Mouse (Mus musculus) heart, embryonic 12.5 days (tissue): ENCODE data around the gene Fastkd5. TPM values are rescaled to one million over a fixed set of nuclear protein-coding genes. Genes with fewer than 3 reads are reported as not detected.
A peak's percentile ranks its signal among the peaks of the same experiment; 100 is the strongest.

Experiments used
- ATAC-seq: fragments of 200-750 bp; cut with Nextera tagmentation; 2 replicates; pipeline ENCODE4 v1.8.0; 2017; ENCODE audit warnings: moderate TSS enrichment, moderate library complexity; ENCODE audit not compliant: insufficient number of reproducible peaks, low FRiP score
- H3K27ac ChIP-seq: fragments of 300-500 bp; sonication (generic); 2 replicates; pipeline ENCODE4 v1.5.1; 2016; ENCODE audit warnings: mild to moderate bottlenecking, moderate library complexity; ENCODE audit not compliant: poor library complexity, severe bottlenecking
- H3K27me3 ChIP-seq: fragments of 300-500 bp; sonication (generic); replicated peaks from 2 replicates; pipeline ENCODE4 v1.6.1; 2016; ENCODE audit warnings: mild to moderate bottlenecking, moderate library complexity
- H3K36me3 ChIP-seq: fragments of 300-500 bp; sonication (generic); 2 replicates; pipeline ENCODE4 v1.6.1; 2016; ENCODE audit warnings: mild to moderate bottlenecking, moderate library complexity
- H3K4me1 ChIP-seq: fragments of 300-500 bp; sonication (generic); replicated peaks from 2 replicates; pipeline ENCODE4 v1.6.1; 2016; ENCODE audit warnings: mild to moderate bottlenecking
- H3K4me2 ChIP-seq: fragments of 300-500 bp; sonication (generic); 2 replicates; pipeline ENCODE4 v1.6.1; 2016; ENCODE audit warnings: mild to moderate bottlenecking, moderate library complexity
- H3K4me3 ChIP-seq: fragments of 300-500 bp; sonication (generic); 2 replicates; pipeline ENCODE4 v1.5.1; 2016; ENCODE audit warnings: mild to moderate bottlenecking
- H3K9ac ChIP-seq: fragments of 300-500 bp; sonication (generic); 2 replicates; pipeline ENCODE4 v1.6.1; 2016; ENCODE audit warnings: mild to moderate bottlenecking, moderate library complexity
- H3K9me3 ChIP-seq: fragments of 300-500 bp; sonication (generic); replicated peaks from 2 replicates; pipeline ENCODE4 v1.6.1; 2016; ENCODE audit warnings: mild to moderate bottlenecking, moderate library complexity
- WGBS: fragments of 180-500 bp; shearing (Covaris S2); methylation state at CpG from one replicate; pipeline ENCODE4 v1.1.7; 2016; 5-methylcytosine and 5-hydroxymethylcytosine counted together
- polyA plus RNA-seq: library from polyadenylated mRNA; unstranded; fragments of >200 nt; fragmentation: Nextera tagmentation; extraction: Ambion mirVana; gene quantifications from 2 replicates; pipeline ENCODE4 v1.2.1, GENCODE M21; 2016

Gene Fastkd5
- polyA plus RNA-seq = 15.6 and 16.1 TPM in 2 replicates

DNA sequence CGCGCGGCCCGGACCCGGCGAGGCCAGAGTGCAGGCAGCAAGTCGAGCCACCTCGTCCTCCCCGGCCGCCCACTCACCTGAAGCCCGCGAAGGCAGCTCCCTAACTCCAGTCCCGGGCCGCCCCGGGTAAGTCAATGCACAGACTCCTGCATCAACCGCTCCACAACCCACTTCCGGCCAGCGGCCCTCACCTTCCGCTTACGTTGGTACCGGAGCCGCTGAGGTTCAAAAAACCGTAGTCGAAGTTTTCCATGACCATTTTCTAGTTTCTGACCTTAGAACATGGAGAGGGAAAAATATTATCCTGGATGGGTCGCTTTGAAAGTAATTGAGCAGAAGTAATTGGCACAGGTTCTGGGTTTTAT, at the start of gene Fastkd5, which contains the start of gene Ubox5:
TSS of gene Fastkd5 (minus strand) at position 189 of the 365 bp plus-strand sequence.
TSS of gene Ubox5 (minus strand) at position 200 of the 365 bp plus-strand sequence.
- ATAC-seq = peak; percentile 86
- peaks cover 27% of the 10 kb centered on the region for H3K36me3 ChIP-seq
- peak within 1 kb of the TSS; percentile 97 for H3K9ac ChIP-seq
- no peaks in the 10 kb centered on the region for H3K9me3 ChIP-seq
- H3K4me3 ChIP-seq = peak within 1 kb of the TSS; percentile 99
- H3K27me3 ChIP-seq = peaks cover 26% of the 10 kb centered on the region
- H3K27ac ChIP-seq = peak within 1 kb of the TSS; percentile 80
- peaks cover 16% of the 10 kb centered on the region for H3K4me1 ChIP-seq
- peak within 1 kb of the TSS; percentile 95 for H3K4me2 ChIP-seq
- WGBS = 0% methylated on average over 25 of the region's 25 CpGs

GRCm38 (mm10) chr2:130679154-130679553, 49.3 kb upstream of the Fastkd5 start:
- 93% methylated on average over 12 of the region's 12 CpGs for WGBS
- H3K36me3 ChIP-seq = peaks cover 92% of the 10 kb centered on the region
- no peak for ATAC-seq
- no peak overlapping the region for H3K4me3 ChIP-seq
- no peaks in the 10 kb centered on the region for H3K4me1 ChIP-seq
- H3K4me2 ChIP-seq = no peak overlapping the region
- H3K27me3 ChIP-seq = no peaks in the 10 kb centered on the region
- H3K27ac ChIP-seq = no peak overlapping the region
- H3K9ac ChIP-seq = no peak overlapping the region
- no peaks in the 10 kb centered on the region for H3K9me3 ChIP-seq

GRCm38 (mm10) chr2:130677211-130677610, 47.4 kb upstream of the Fastkd5 start:
- no peak for ATAC-seq

DNA sequence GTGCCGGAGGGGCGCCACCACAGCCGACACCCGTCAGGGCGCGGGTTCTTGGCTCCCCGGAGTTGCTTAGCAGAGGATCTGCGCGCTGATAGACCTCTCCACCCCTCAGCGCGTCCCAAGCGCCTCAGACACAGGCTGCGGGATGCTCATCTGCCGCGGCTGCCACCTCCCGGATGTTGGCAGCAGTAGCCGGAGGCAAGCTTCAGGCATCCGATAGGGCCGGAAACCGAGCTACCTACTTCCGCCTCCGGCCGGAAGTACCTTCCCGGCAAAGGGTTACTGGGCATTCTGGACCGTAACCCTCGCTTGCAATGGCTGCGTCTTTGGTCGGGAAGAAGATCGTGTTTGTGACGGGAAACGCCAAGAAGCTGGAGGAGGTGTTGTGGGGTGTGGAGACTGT, 37.7 kb upstream of the Fastkd5 start, which contains the start of gene Itpa:
TSS of gene Itpa (plus strand) at position 52 of the 400 bp plus-strand sequence.
- Histone ChIP-seq H3K4me2 (peak within 1 kb of the TSS; percentile 72), H3K36me3 (peaks cover 14% of the 10 kb centered on the region), H3K27ac (peak within 1 kb of the TSS; percentile 40; the same call in 1 of the 2 replicates), H3K9me3 (no peaks in the 10 kb centered on the region), H3K9ac (peak within 1 kb of the TSS; percentile 79), H3K4me3 (peak within 1 kb of the TSS; percentile 79), H3K4me1 (peaks cover 23% of the 10 kb centered on the region), H3K27me3 (no peaks in the 10 kb centered on the region)
- WGBS = under 1% methylated on average over 31 of the region's 31 CpGs
- peak; percentile 74 for ATAC-seq

More at GRCm38 (mm10) chr2:130677211-130677610, 47.4 kb upstream of the Fastkd5 start:
- Histone ChIP-seq H3K9me3 (no peaks in the 10 kb centered on the region), H3K27me3 (no peaks in the 10 kb centered on the region), H3K4me3 (no peak overlapping the region), H3K27ac (no peak overlapping the region), H3K36me3 (peaks cover 96% of the 10 kb centered on the region), H3K4me1 (no peaks in the 10 kb centered on the region), H3K4me2 (no peak overlapping the region), H3K9ac (no peak overlapping the region)
- WGBS = 77% methylated on average over 10 of the region's 10 CpGs

DNA sequence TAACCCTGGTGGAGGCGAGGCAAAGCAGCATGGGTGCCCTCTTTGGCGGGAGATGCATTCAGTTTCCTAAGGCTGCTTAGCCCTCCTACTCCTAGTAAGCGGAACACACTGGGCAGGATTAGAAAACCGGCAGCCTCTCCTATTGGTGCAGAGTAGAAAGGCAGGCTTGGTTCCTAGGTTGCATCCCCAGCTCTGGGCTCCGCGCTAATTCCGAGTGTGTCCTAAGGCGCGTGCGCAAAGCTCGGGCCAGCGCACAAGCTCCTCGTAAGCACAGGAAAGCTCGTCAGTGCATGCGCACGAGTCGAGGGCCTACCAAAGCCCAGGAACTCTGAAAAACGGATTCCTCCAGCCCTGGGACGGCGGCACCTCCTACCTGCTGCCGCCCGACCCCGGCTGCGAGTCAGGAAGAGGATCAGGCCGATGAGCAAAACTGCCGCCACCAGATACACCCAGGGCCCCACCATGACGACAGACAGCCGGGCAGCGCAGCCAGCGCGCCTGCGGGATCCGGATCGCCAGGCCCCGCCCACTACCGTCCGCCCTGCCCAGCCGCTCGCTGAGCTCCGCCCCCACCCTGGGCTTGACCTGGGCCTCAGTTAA, 34.4 kb upstream of the Fastkd5 start, which contains the start of gene Ddrgk1:
TSS of gene Ddrgk1 (minus strand) at position 558 of the 600 bp plus-strand sequence.
- peak; percentile 96 for ATAC-seq
- Histone ChIP-seq H3K27me3 (no peaks in the 10 kb centered on the region), H3K9me3 (no peaks in the 10 kb centered on the region), H3K4me3 (peak within 1 kb of the TSS; percentile 60), H3K9ac (peak within 1 kb of the TSS; percentile 81), H3K27ac (peak within 1 kb of the TSS; percentile 98), H3K4me2 (peak within 1 kb of the TSS; percentile 69), H3K36me3 (peaks cover 33% of the 10 kb centered on the region), H3K4me1 (peaks cover 23% of the 10 kb centered on the region)
- WGBS = under 1% methylated on average over 40 of the region's 40 CpGs

DNA sequence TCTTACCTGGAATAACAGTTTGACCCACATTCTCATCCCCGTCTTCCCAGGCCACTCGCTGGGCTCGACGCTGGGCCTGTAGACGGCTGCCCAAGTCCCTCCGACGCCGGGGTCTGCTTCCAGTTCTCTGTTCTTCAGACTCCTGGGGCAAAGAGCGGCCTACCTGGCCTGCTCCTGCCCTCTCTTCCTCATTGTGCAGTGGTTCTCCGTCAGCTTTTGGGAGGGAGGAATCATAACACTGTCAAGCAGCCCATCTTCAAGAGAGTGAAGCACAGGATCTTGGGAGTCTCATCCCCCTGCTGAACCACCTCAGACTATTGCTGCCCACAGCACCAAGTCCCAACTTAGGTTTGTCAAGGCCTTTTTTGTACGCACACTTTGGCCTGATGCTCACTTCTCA, 33.5 kb upstream of the Fastkd5 start:
- H3K36me3 ChIP-seq = peaks cover 41% of the 10 kb centered on the region
- H3K4me1 ChIP-seq = peaks cover 21% of the 10 kb centered on the region
- no peaks in the 10 kb centered on the region for H3K27me3 ChIP-seq
- no peak for ATAC-seq
- peak overlapping the region; percentile 69 for H3K4me2 ChIP-seq
- peak overlapping the region; percentile 60 for H3K4me3 ChIP-seq
- 86% methylated on average over 11 of the region's 11 CpGs for WGBS
- H3K9ac ChIP-seq = peak overlapping the region; percentile 81
- no peak overlapping the region for H3K27ac ChIP-seq
- no peaks in the 10 kb centered on the region for H3K9me3 ChIP-seq

DNA sequence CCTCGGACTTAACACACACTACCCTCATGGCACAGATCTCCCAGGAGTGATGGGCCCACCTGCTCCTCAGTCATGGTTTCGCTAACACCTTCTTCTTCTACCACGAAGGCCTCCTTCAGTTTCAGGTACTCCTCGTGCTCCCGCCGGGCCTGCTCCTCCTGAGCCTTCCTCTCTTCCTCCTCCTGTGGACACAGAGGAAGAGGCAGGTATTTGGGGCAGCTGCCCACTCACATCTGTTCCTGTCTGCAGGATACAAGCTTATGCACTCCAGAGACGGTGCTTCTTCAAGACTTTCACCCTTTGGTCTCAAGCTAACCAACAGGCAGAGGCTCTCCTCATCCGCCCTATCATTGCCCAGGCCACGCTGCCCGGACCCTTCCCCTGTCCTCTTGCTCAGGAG, 28.7 kb upstream of the Fastkd5 start:
- H3K4me3 ChIP-seq = no peak overlapping the region
- no peak for ATAC-seq
- H3K9ac ChIP-seq = no peak overlapping the region
- WGBS = 95% methylated on average over 10 of the region's 10 CpGs
- H3K4me1 ChIP-seq = peaks cover 6% of the 10 kb centered on the region
- no peak overlapping the region for H3K4me2 ChIP-seq
- no peaks in the 10 kb centered on the region for H3K27me3 ChIP-seq
- H3K9me3 ChIP-seq = no peaks in the 10 kb centered on the region
- H3K27ac ChIP-seq = no peak overlapping the region
- peaks cover 88% of the 10 kb centered on the region for H3K36me3 ChIP-seq

- H3K27ac ChIP-seq = no peak overlapping the region
- WGBS = 82% methylated on average over 6 of the region's 6 CpGs
- no peaks in the 10 kb centered on the region for H3K9me3 ChIP-seq
- no peaks in the 10 kb centered on the region for H3K27me3 ChIP-seq
- no peak for ATAC-seq
- no peak overlapping the region for H3K9ac ChIP-seq
- peaks cover 96% of the 10 kb centered on the region for H3K36me3 ChIP-seq
- no peak overlapping the region for H3K4me3 ChIP-seq
- H3K4me2 ChIP-seq = no peak overlapping the region
- no peaks in the 10 kb centered on the region for H3K4me1 ChIP-seq
Observed at GRCm38 (mm10) chr2:130657541-130657940, 27.7 kb upstream of the Fastkd5 start.

DNA sequence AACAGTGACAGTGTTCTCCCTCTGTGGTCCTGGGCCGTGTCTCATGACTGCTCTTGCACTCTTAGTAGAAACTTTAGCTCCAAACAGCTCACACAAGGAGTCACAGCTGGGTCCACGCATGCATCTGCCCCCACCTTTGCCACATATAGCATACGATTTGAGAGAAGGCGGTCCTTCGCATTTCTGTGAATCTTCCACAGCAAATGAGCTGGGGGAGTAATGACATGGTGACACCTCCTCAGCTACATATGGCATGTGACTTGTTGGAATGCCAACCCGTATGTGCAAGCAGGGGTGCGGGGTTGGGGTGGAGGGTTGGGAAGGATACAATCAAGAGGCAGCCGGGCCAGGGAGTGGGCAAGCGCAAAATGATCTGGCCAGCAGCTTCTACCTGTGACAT, 26.7 kb upstream of the Fastkd5 start:
- WGBS = 92% methylated on average over 9 of the region's 9 CpGs
- peaks cover 91% of the 10 kb centered on the region for H3K36me3 ChIP-seq
- ATAC-seq = no peak
- H3K27me3 ChIP-seq = no peaks in the 10 kb centered on the region
- no peaks in the 10 kb centered on the region for H3K4me1 ChIP-seq
- no peak overlapping the region for H3K4me3 ChIP-seq
- no peak overlapping the region for H3K9ac ChIP-seq
- no peaks in the 10 kb centered on the region for H3K9me3 ChIP-seq
- H3K27ac ChIP-seq = no peak overlapping the region
- H3K4me2 ChIP-seq = no peak overlapping the region

GRCm38 (mm10) chr2:130655660-130656339, 26.0 kb upstream of the Fastkd5 start:
- Histone ChIP-seq H3K27me3 (no peaks in the 10 kb centered on the region), H3K9me3 (no peaks in the 10 kb centered on the region), H3K27ac (no peak overlapping the region), H3K9ac (no peak overlapping the region), H3K36me3 (peaks cover 89% of the 10 kb centered on the region), H3K4me1 (no peaks in the 10 kb centered on the region), H3K4me3 (no peak overlapping the region), H3K4me2 (no peak overlapping the region)
- ATAC-seq = peak; percentile 71; the same call in 1 of the 2 replicates
- WGBS = 79% methylated on average over 6 of the region's 6 CpGs

- Histone ChIP-seq H3K9ac (no peak overlapping the region), H3K4me3 (no peak overlapping the region), H3K27ac (no peak overlapping the region), H3K27me3 (no peaks in the 10 kb centered on the region), H3K36me3 (peaks cover 82% of the 10 kb centered on the region), H3K9me3 (no peaks in the 10 kb centered on the region), H3K4me2 (no peak overlapping the region), H3K4me1 (no peaks in the 10 kb centered on the region)
- WGBS = 69% methylated on average over 1 of the region's 1 CpGs
- no peak for ATAC-seq
Observed at GRCm38 (mm10) chr2:130653760-130654159, 23.9 kb upstream of the Fastkd5 start.
